Mouse (Mus musculus) kidney, adult 8-10 months (tissue): ENCODE data around the gene Stra6l.

Experiments used
- DNase-seq, 2 experiments: peaks; one replicate each; pipeline ENCODE4 v3.0.0; 2022

The Stra6l gene

DNA sequence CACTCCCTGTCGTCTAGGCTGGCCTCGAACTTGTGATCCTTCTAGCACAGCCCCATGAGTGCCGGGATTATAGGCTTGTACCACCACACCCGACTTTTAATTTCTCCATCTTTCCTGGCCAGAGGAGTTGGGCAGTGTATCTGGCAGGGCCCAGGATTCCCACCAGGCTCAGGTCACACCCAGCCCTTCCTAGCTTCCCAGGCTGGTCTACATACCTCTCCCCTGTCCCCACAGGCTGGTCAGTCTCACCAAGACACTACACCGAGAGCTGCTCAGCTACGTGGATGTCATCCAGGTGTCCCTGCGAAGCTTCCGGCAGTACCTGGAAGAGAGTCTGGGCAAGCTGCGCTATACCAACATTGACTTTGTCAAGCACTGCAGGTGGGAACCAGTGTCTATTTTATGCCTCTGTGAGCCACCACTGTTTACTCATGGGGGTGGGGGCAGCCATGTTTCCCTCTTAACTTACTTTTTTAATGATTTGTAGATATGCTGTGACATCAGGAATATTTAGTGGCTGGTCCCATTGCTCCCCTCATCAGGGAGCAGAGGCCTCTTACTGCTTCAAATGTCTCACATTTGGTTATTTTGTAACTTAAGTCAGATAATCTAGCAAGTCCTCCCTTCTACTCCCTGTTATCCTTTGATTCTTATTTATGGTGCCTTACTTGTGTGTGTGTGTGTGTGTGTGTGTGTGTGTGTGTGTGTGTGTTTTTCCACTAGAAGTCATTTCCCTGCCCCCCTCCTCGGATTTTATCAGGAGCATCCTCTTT lies 73.4 kb downstream of the Stra6l start:
- no peak for DNase-seq

DNA sequence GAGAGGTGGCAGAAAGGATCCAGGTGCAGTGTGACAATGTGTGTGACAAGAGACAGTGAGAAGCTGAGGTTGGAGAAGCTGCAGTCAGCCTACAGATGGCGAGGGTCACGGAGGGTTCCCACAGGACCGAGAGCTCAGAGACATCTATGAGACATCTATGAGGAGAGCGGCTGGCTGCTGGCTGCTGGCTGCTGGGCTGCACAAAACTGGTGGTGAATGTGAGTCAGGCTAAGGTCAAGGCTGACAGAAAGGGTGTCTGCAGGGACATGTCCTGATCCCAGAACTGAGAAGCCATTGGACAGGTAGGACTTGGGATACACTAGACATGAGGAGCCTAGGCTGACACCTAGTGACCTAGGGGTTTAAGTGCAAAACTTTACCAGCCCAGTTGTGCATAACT lies 75.5 kb downstream of the Stra6l start:
- no peak for DNase-seq

DNA sequence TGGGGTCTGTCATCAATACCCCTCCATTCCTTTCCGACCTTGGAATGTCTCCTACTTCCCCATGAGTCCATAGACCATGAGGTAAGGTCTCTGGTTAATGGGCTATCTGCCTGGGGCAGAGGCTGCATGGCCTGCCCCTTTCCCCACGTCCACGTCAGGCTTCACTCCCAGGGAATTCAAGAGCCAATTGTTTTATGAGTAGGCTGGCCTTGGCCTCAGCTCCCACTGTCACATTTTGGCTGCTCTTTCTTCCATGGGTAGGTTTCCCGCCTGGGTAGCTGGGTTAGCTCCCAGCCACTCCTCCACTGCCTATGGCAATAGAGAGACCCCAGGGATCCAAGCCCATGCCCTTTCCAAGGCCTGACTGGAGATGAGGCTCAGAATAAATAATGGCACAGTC lies 80.1 kb downstream of the Stra6l start:
- no peak for DNase-seq
